ENCODE assay signal across 9 mouse cellular contexts in the genomic region with DNA sequence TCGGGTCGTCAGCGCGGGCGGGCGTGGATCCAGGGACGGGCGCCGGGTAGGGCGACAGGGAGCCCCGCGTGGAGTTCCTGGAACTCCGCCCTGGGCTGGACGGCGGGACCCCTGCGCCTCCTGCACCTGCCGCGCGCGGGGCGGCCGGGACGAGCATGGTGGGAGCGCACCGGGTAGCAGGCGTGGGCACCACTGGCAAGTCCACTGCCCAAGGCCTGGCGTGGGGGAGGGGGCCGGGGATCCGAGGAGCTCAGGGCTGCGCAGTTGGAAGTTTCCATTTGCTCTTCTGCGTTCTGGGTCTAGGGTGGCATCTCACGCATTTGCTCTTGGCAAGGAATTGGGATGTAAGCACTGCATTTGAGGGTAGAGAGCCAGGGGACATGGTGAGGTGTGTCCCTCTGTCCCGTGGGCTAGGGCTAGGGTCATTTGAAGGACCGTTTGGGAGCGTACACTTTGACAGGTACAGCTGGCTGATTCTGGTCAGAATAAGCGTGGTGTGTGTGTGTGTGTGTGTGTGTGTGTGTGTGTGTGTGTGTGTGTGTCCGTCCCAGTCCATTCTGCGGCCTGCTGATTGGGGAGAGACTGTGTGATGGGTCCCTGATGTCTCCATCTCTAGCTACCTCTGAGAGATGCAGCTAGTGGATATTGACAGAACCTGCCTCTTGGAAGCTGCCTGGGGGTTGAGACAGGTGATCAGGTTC. TPM values are rescaled to one million over a fixed set of nuclear protein-coding genes. Genes with fewer than 3 reads are reported as not detected.
A peak's percentile ranks its signal among the peaks of the same experiment; 100 is the strongest.
DNase-seq lines count a peak whose midpoint lies in the region; ATAC-seq and TF ChIP-seq lines count a peak whose summit lies in the region.
"Had no signal": no experiment of that assay in that cellular context is flagged by ENCODE, and none has a peak within 500 bp of the region (broad histone marks: within the 10 kb centered on the region; RNA-seq: fewer than 3 reads in every experiment).

No protein-coding gene starts in this region.

- peaks cover 21% of the 10 kb centered on the region; the same call in 1 of the 2 replicates for H3K4me1 ChIP-seq in forebrain, postnatal 0 days (ENCODE audit: insufficient read depth)
- H3K4me1 ChIP-seq in midbrain, embryonic 16.5 days (ENCODE audit: control insufficient read depth, insufficient read depth, low read length), result peaks cover 34% of the 10 kb centered on the region

- H3K36me3 ChIP-seq in forebrain, postnatal 0 days (ENCODE audit: insufficient read depth), result no peaks in the 10 kb centered on the region
- H3K36me3 ChIP-seq in midbrain, embryonic 16.5 days (ENCODE audit: control insufficient read depth, insufficient read depth, low read length), result no peaks in the 10 kb centered on the region

- intact Hi-C loops in left cerebral cortex, postnatal 25 days (cut with DNase I), result loop anchor here (2.0 to 5.0 kb wide), 3 partner anchors 36 to 69 kb away; no protein-coding TSS in a partner anchor

- TF ChIP-seq POLR2A in brain, embryonic 14.5 days (IDR thresholded peaks at IDR 0.05; ENCODE audit: borderline replicate concordance, extremely low read depth, insufficient read depth, insufficient read length, poor library complexity, severe bottlenecking), result no peak

- H3K4me2 ChIP-seq in forebrain, postnatal 0 days (ENCODE audit: low read depth), result peak overlapping the region; percentile 84
- peak overlapping the region; percentile 80 for H3K4me2 ChIP-seq in midbrain, embryonic 16.5 days (ENCODE audit: low read length)

- peak; percentile 54 for ATAC-seq in forebrain, postnatal 0 days
- peak; percentile 44 for ATAC-seq in midbrain, embryonic 16.5 days
- ATAC-seq in inflammation-experienced regulatory T-cells, adult 6 months, result no peak

- peak overlapping the region; percentile 82 for H3K27ac ChIP-seq in forebrain, postnatal 0 days (ENCODE audit: low read depth, low read length)
- peak overlapping the region; percentile 74 for H3K27ac ChIP-seq in midbrain, embryonic 16.5 days (ENCODE audit: low read length)
- H3K27ac ChIP-seq: macrophage had no signal

- TF ChIP-seq CTCF in brain, embryonic 14.5 days (IDR thresholded peaks at IDR 0.05; ENCODE audit: borderline replicate concordance, extremely low read depth, insufficient read depth, insufficient read length), result no peak
- TF ChIP-seq CTCF in forebrain, postnatal 0 days (IDR thresholded peaks at IDR 0.05; ENCODE audit: low read depth), result no peak

- H3K4me3 ChIP-seq in forebrain, postnatal 0 days (ENCODE audit: low read depth, low read length), result peak overlapping the region; percentile 62
- H3K4me3 ChIP-seq in midbrain, embryonic 16.5 days (ENCODE audit: low read depth, low read length), result peak overlapping the region; percentile 69

- WGBS in forebrain, postnatal 0 days, result 14% methylated on average over 32 of the region's 38 CpGs
- 8% methylated on average over 36 of the region's 38 CpGs for WGBS in midbrain, embryonic 16.5 days

- H3K9me3 ChIP-seq in forebrain, postnatal 0 days (ENCODE audit: low read length), result no peaks in the 10 kb centered on the region
- H3K9me3 ChIP-seq in midbrain, embryonic 16.5 days (replicated peaks; ENCODE audit: control insufficient read depth, low read length, poor library complexity, severe bottlenecking), result peaks cover 3% of the 10 kb centered on the region; the same call in 1 of the 2 replicates

- H3K9ac ChIP-seq in forebrain, postnatal 0 days, result peak overlapping the region; percentile 72
- H3K9ac ChIP-seq in midbrain, embryonic 16.5 days (ENCODE audit: low read depth, low read length), result peak overlapping the region; percentile 81

- DNase-seq in adrenal gland, postnatal 10 days, result peak; percentile 17
- no peak for DNase-seq in adrenal gland, adult 8-10 months
- DNase-seq in brain, embryonic 14.5 days (ENCODE audit: low read depth), result peak; percentile 33
- DNase-seq in forebrain, postnatal 0 days, result peak; percentile 62
- DNase-seq in left cerebral cortex, postnatal 25 days (ENCODE audit: low spot score in 2 of 2), result peak; percentile 52 to 67
- DNase-seq in embryo, embryonic 10.5 days (ENCODE audit: low spot score), result no peak

- no peaks in the 10 kb centered on the region for H3K27me3 ChIP-seq in forebrain, postnatal 0 days (ENCODE audit: insufficient read depth, low read length)
- 0 out of 2 replicates have a peak, but pooled peaks cover 2% of the 10 kb centered on the region for H3K27me3 ChIP-seq in midbrain, embryonic 16.5 days (ENCODE audit: control insufficient read depth, insufficient read depth, low read depth, low read length)

RNA-seq across cellular contexts. Expression of a gene that starts 0.5 kb away (rescaled TPM):
- under 1 TPM; 0.21 to 0.36 TPM for total RNA-seq in adrenal gland, postnatal 10 days (2021)
- 1 to 10 TPM in 1 of 4 experiments, under 1 TPM in 3; 0.52 to 1.3 (median 0.79) TPM for total RNA-seq in adrenal gland, adult 8-10 months (2022)
- 5.5 and 5.8 TPM in 2 replicates for polyA plus RNA-seq in brain, embryonic 14.5 days (2012; rRNA removed)
- 25.2 and 25.4 TPM in 2 replicates for total RNA-seq in forebrain, postnatal 0 days (2014; rRNA removed)
- polyA plus RNA-seq in forebrain, postnatal 0 days (2015; fragmentation: Nextera tagmentation; extraction: Ambion mirVana), result 9.1 and 13.1 TPM in 2 replicates
- 100 to 1,000 TPM; 199 to 208 TPM for total RNA-seq in left cerebral cortex, postnatal 25 days (2021)
- 7.8 and 8.8 TPM in 2 replicates for polyA plus RNA-seq in midbrain, embryonic 16.5 days (2015; fragmentation: Nextera tagmentation; extraction: Ambion mirVana)
- 1 to 10 TPM; 4.0 to 4.8 (median 4.6) TPM for polyA plus RNA-seq in inflammation-experienced regulatory T-cells, adult 6 months (2017; shearing (Covaris generic))

Comparison
In these comparisons a context has a peak if more than half of its experiments do, and no peak if none do; other contexts are left out.
1. DNase-seq: peak in adrenal gland, postnatal 10 days (single experiment), brain, embryonic 14.5 days (single experiment), forebrain, postnatal 0 days (single experiment) and left cerebral cortex, postnatal 25 days (2 of 2); none in adrenal gland, adult 8-10 months (single experiment) and embryo, embryonic 10.5 days (single experiment).
2. RNA of a gene that starts 0.5 kb away (total RNA-seq): 199 to 208 TPM in left cerebral cortex, postnatal 25 days and 25.2 to 25.4 TPM in forebrain, postnatal 0 days; 0.52 to 1.3 TPM in adrenal gland, adult 8-10 months and 0.21 to 0.36 TPM in adrenal gland, postnatal 10 days; every median in the first group is over 10 times any median in the second.